ENCODE assay signal across 15 mouse cellular contexts in the genomic region with DNA sequence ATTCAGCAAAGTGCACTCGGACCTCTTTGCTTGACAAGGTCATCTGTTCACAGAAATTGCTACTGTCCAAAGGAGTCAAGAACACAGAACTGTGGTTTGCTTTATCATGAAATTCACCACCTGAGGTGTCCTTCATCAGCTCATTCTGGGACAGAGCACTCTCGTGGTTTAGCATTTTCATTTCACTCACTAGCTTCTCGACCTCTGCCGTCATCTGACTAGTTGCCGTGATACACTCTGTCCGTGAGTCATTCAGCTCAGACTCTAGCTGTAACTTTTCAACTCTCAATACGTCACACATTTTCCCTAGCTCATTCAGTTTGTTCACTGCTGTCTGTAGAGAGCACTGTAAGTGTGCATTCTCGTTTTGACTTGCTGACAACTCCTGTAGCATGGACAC.
"Had no signal": no experiment of that assay in that cellular context is flagged by ENCODE, and none has a peak within 500 bp of the region (broad histone marks: within the 10 kb centered on the region; RNA-seq: fewer than 3 reads in every experiment).

No protein-coding gene starts in this region.

- DNase-seq: lung, postnatal 14 days; lung, postnatal 36 days; right cerebral cortex, postnatal 14 days; thymus, adult 2 months; thymus, postnatal 25 days; thymus, postnatal 4 days had no signal

- H3K4me3 ChIP-seq: lung, embryonic 15.5 days; megakaryocyte, embryonic 14.5 days; midbrain, embryonic 13.5 days; midbrain, embryonic 15.5 days; neural tube, embryonic 12.5 days; stomach, embryonic 15.5 days had no signal

- H3K4me2 ChIP-seq: lung, embryonic 15.5 days; midbrain, embryonic 11.5 days; midbrain, embryonic 13.5 days; midbrain, embryonic 15.5 days; neural tube, embryonic 12.5 days; stomach, embryonic 15.5 days had no signal

- H3K27ac ChIP-seq: lung, embryonic 15.5 days; macrophage; midbrain, embryonic 13.5 days; midbrain, embryonic 15.5 days; neural tube, embryonic 12.5 days; stomach, embryonic 15.5 days; stomach, postnatal 0 days had no signal

- H3K4me1 ChIP-seq: lung, embryonic 15.5 days; megakaryocyte, embryonic 14.5 days; midbrain, embryonic 13.5 days; midbrain, embryonic 15.5 days; neural tube, embryonic 12.5 days; stomach, embryonic 15.5 days had no signal

- H3K9me3 ChIP-seq: lung, embryonic 15.5 days; megakaryocyte, embryonic 14.5 days; midbrain, embryonic 13.5 days; midbrain, embryonic 15.5 days; neural tube, embryonic 12.5 days; stomach, embryonic 15.5 days had no signal

- H3K27me3 ChIP-seq: lung, embryonic 15.5 days; megakaryocyte, embryonic 14.5 days; midbrain, embryonic 13.5 days; midbrain, embryonic 15.5 days; neural tube, embryonic 12.5 days; stomach, embryonic 15.5 days had no signal

- H3K36me3 ChIP-seq: midbrain, embryonic 15.5 days had no signal

- H3K9ac ChIP-seq: lung, embryonic 15.5 days; midbrain, embryonic 13.5 days; midbrain, embryonic 15.5 days; neural tube, embryonic 12.5 days; stomach, embryonic 15.5 days had no signal
